Mouse (Mus musculus) myocyte (in vitro differentiated cells): ENCODE results near the gene Clasrp. TPM values are rescaled to one million over a fixed set of nuclear protein-coding genes. Genes with fewer than 3 reads are reported as not detected.

Source experiments
- H3K27me3 ChIP-seq: one replicate; pipeline ENCODE4 v1.6.1; 2011; ENCODE audit not compliant: control insufficient read depth, insufficient read depth, insufficient read length
- H3K36me3 ChIP-seq: one replicate; pipeline ENCODE4 v1.6.1; 2011; ENCODE audit not compliant: control insufficient read depth, insufficient read depth
- H3K4me2 ChIP-seq: one replicate; pipeline ENCODE4 v1.6.1; 2011; ENCODE audit warnings: low read depth, control low read depth
- H3K4me3 ChIP-seq: one replicate; pipeline ENCODE4 v1.5.1; 2011; ENCODE audit warnings: mild to moderate bottlenecking, control low read depth, moderate library complexity
- H3K79me2 ChIP-seq: one replicate; pipeline ENCODE4 v1.6.1; 2011; ENCODE audit not compliant: control insufficient read depth, insufficient read depth
- H3ac ChIP-seq: one replicate; pipeline ENCODE4 v1.6.1; 2011; ENCODE audit not compliant: control insufficient read depth, insufficient read length
- CEBPB ChIP-seq: IDR thresholded peaks from 2 replicates; pipeline ENCODE4 v1.6.1; 2011; ENCODE audit warnings: mild to moderate bottlenecking, moderate library complexity; ENCODE audit not compliant: poor library complexity, insufficient read depth, severe bottlenecking
- E2F4 ChIP-seq: IDR thresholded peaks from one replicate; pipeline ENCODE4 v1.6.1; 2011; ENCODE audit warnings: mild to moderate bottlenecking, control low read depth, moderate library complexity; ENCODE audit not compliant: insufficient read depth
- MAX ChIP-seq: IDR thresholded peaks from one replicate; pipeline ENCODE4 v1.6.1; 2011; ENCODE audit warnings: low read depth, mild to moderate bottlenecking, control low read depth
- MYOD1 ChIP-seq, 3 experiments: IDR thresholded peaks; one replicate each; pipeline ENCODE4 v1.6.1; 2011; ENCODE audit warnings: control low read depth in 2 of 3, low read depth in 2 of 3, mild to moderate bottlenecking in 2 of 3, moderate library complexity in 1 of 3; ENCODE audit not compliant: insufficient read length in 2 of 3, control insufficient read depth in 1 of 3
- MYOG ChIP-seq, 3 experiments: IDR thresholded peaks; one replicate each; pipeline ENCODE4 v1.6.1; 2011; ENCODE audit warnings: control low read depth in 2 of 3, low read depth in 2 of 3, mild to moderate bottlenecking in 2 of 3; ENCODE audit not compliant: insufficient read length in 2 of 3, control insufficient read depth in 1 of 3, insufficient read depth in 1 of 3
- POLR2A ChIP-seq: IDR thresholded peaks from one replicate; pipeline ENCODE4 v1.6.1; 2011; ENCODE audit warnings: low read depth, mild to moderate bottlenecking, control low read depth, moderate library complexity; ENCODE audit not compliant: insufficient read length
- POLR2AphosphoS2 ChIP-seq: IDR thresholded peaks from one replicate; pipeline ENCODE4 v1.6.1; 2011; ENCODE audit warnings: low read depth, control low read depth; ENCODE audit not compliant: insufficient read length
- REST ChIP-seq: IDR thresholded peaks from one replicate; pipeline ENCODE4 v1.6.1; 2011; ENCODE audit warnings: mild to moderate bottlenecking, control low read depth, moderate library complexity; ENCODE audit not compliant: insufficient read depth, insufficient read length
- SRF ChIP-seq: IDR thresholded peaks from one replicate; pipeline ENCODE4 v1.6.1; 2011; ENCODE audit warnings: low read depth; ENCODE audit not compliant: control insufficient read depth, insufficient read length
- TCF12 ChIP-seq: IDR thresholded peaks from one replicate; pipeline ENCODE4 v1.6.1; 2011; ENCODE audit warnings: mild to moderate bottlenecking, control low read depth; ENCODE audit not compliant: poor library complexity, insufficient read depth, severe bottlenecking
- TCF3 ChIP-seq: IDR thresholded peaks from one replicate; pipeline ENCODE4 v1.6.1; 2011; ENCODE audit warnings: low read depth, control low read depth; ENCODE audit not compliant: insufficient read length
- USF1 ChIP-seq: IDR thresholded peaks from one replicate; pipeline ENCODE4 v1.6.1; 2011; ENCODE audit warnings: low read depth, mild to moderate bottlenecking, control low read depth, moderate library complexity
- polyA plus RNA-seq: library from polyadenylated mRNA; unstranded; fragments of >200 nt; fragmentation: generic; extraction: Trizol; gene quantifications from one replicate; pipeline ENCODE4 v1.2.1, GENCODE M21; 2012; ENCODE audit warnings: missing spikeins

The Clasrp gene
- polyA plus RNA-seq, 1 experiment, result 14.8 TPM

DNA sequence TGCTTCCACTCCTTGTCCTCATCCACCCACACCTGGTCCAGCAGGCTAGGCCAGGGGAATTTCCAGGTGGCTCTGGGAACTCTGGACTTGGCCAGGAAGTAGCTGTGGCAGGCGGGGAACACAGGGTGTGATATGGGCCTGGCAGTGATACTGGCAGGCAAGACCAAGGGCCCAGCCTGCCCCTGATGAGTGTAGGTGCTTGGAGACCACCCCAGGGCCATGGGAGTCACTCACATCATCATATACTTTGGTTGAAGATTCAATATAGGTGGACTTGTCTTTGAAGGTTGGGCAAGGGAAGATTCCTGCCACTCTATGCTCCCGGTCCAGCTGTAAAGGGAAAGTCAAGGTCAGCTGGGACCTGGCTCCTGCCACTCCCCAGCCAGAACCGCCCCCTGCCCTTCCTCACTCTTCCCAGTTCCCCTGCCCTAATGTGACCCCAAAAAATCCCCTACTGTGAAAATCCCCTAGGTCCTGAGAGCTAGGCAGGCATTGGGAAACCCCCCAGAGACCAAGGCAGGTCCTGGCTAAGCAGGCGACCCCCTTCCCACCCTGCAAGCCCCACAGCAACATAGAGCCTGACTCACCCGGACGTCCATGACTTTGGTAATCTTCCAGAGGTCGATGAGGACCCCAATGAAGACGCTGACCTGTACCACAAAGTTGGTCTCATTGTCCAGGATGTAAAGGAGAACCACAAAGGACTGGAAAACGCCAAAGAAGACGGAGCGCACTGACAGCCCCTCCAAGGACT is 31.0 kb upstream of the Clasrp start:
- Histone ChIP-seq H3K4me2 (no peak overlapping the region), H3K27me3 (no peaks in the 10 kb centered on the region), H3ac (no peak overlapping the region), H3K36me3 (peaks cover 4% of the 10 kb centered on the region), H3K79me2 (no peaks in the 10 kb centered on the region), H3K4me3 (no peak overlapping the region)
- TF ChIP-seq CEBPB, result no peak
- no peak for TF ChIP-seq E2F4
- no peak for TF ChIP-seq POLR2A
- no peak for TF ChIP-seq TCF3
- TF ChIP-seq MYOD1 (IDR thresholded peaks at IDR 0.05; ENCODE audit: control insufficient read depth in 1 of 3, insufficient read length in 2 of 3, low read depth in 2 of 3), result no peak
- no peak for TF ChIP-seq REST
- no peak for TF ChIP-seq TCF12
- no peak for TF ChIP-seq SRF
- no peak for TF ChIP-seq POLR2AphosphoS2

DNA sequence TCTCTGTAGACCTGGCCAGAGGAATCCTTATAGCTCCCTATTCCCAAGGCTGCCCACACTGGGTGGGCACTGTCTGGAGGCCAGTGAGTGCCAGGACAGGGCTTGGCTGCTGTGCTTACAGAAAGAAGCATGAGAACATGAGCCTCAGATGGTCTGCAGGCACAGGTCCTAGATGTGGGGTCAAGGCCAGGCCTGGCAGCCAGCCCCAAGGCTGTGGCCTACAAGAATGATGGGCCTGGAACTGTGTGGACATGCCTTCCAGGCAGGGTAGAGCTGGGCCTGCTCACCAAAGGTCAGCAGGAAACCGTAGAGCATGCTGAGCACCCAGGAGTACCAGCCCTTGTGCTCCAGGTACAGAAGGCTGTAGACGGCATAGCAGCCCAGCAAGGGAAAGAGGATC is 30.3 kb upstream of the Clasrp start:
- no peak overlapping the region for H3ac ChIP-seq
- H3K36me3 ChIP-seq, result peaks cover 4% of the 10 kb centered on the region
- H3K27me3 ChIP-seq, result no peaks in the 10 kb centered on the region
- H3K4me3 ChIP-seq, result no peak overlapping the region
- H3K4me2 ChIP-seq, result no peak overlapping the region
- TF ChIP-seq POLR2AphosphoS2, result no peak
- no peak for TF ChIP-seq MAX
- TF ChIP-seq CEBPB, result no peak
- H3K79me2 ChIP-seq, result no peaks in the 10 kb centered on the region

DNA sequence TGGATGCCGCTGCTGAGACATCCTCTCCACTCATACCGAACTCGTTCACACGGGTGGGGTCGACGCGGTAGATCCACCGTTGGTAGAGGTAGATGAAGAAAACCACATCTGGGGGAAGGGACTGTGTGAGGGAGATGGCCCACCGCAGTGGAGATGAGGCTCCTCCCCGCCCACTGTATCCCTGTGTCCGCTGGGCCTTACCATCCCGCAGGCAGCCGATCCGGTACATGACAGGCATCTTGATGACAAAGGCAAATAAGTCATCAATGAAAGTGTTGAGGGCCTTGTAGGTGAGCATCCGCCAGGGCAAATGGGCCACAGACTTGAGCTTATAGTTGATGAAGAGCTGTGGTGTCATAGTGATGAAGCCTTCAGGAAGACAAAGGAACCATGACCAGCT is 29.6 kb upstream of the Clasrp start:
- Histone ChIP-seq H3K27me3 (no peaks in the 10 kb centered on the region), H3K36me3 (peaks cover 4% of the 10 kb centered on the region), H3K79me2 (no peaks in the 10 kb centered on the region), H3K4me2 (no peak overlapping the region), H3K4me3 (no peak overlapping the region), H3ac (no peak overlapping the region)
- TF ChIP-seq CEBPB (no peak), SRF (no peak), E2F4 (no peak), MYOD1 (IDR thresholded peaks at IDR 0.05; ENCODE audit: control insufficient read depth in 1 of 3, insufficient read length in 2 of 3, low read depth in 2 of 3) (no peak), TCF12 (no peak), REST (no peak), POLR2AphosphoS2 (no peak), TCF3 (no peak), MAX (no peak), POLR2A (no peak), MYOG (IDR thresholded peaks at IDR 0.05; ENCODE audit: control insufficient read depth in 1 of 3, insufficient read depth in 1 of 3, insufficient read length in 2 of 3, low read depth in 2 of 3) (no peak), USF1 (no peak)

DNA sequence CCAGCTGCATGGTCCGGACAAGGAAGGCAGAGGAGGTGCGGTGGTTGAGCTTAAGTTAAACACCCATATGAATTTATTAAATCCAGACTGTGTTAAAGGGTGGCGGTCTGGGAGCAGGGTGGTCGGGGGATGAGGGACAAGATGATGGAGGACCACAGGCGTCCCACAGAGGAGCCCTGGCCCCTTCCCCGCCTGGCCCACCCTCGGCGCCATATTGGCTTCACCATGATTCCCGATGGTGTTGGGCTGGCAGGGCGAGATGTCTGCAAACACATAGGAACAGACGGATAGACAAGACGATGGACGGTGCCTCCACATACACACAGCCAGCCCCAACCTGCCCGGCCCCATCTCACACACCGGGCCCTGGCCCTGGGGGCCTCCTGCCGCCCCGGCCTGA is 28.9 kb upstream of the Clasrp start:
- Histone ChIP-seq H3K4me2 (no peak overlapping the region), H3ac (no peak overlapping the region), H3K79me2 (no peaks in the 10 kb centered on the region), H3K4me3 (no peak overlapping the region), H3K27me3 (no peaks in the 10 kb centered on the region), H3K36me3 (peaks cover 4% of the 10 kb centered on the region)
- TF ChIP-seq REST (no peak), MYOD1 (IDR thresholded peaks at IDR 0.05; ENCODE audit: control insufficient read depth in 1 of 3, insufficient read length in 2 of 3, low read depth in 2 of 3) (no peak), POLR2AphosphoS2 (no peak), CEBPB (no peak), SRF (no peak), MAX (no peak), TCF12 (no peak)

DNA sequence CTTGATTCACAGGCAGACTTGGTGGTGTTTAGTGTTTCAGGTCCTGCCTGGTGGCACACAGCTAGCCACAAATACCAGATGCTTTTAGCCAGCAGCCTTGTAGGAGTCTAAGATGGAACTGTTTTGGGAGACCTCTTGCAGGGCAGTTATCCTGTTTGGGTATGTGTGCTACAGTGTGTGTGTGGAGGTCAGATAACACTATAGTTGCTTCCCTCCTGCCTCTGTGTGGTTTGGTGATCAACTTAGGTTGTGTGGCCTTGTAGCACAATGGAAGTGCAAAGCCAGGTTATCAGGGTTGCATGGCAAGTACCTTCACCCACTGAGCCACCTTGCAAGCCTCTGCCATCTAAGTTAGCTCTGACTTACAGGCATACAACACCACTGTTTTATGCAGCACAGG is 28.4 kb upstream of the Clasrp start:
- no peak overlapping the region for H3ac ChIP-seq
- no peaks in the 10 kb centered on the region for H3K79me2 ChIP-seq
- no peak overlapping the region for H3K4me2 ChIP-seq
- no peak overlapping the region for H3K4me3 ChIP-seq
- H3K36me3 ChIP-seq, result peaks cover 4% of the 10 kb centered on the region
- no peak for TF ChIP-seq TCF12
- H3K27me3 ChIP-seq, result no peaks in the 10 kb centered on the region

DNA sequence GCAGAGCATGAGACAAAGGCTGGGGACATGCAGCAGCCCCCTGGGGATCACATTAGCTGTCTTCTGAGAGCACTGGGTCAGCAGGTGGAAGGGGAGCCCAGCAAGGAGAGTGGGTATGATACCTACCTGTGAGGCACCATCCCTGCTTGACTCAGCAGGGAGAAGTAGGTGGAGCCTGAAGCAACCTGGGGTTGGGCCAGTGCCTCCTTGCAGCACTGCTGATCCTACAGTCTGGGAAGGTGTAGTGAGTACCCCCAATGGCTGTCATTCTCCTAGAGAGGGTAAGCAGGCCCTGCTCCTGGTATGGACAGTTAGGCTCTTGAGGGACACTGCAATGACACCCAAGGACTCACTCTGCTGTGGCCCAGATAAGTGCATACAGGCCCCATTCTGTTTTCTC is 28.0 kb upstream of the Clasrp start:
- no peak for TF ChIP-seq CEBPB
- no peak for TF ChIP-seq REST
- TF ChIP-seq TCF12, result no peak
- no peak for TF ChIP-seq USF1
- TF ChIP-seq MYOD1 (IDR thresholded peaks at IDR 0.05; ENCODE audit: control insufficient read depth in 1 of 3, insufficient read length in 2 of 3, low read depth in 2 of 3), result no peak
- no peak for TF ChIP-seq TCF3
- no peak for TF ChIP-seq MAX
- no peak for TF ChIP-seq E2F4
- TF ChIP-seq POLR2A, result no peak
- TF ChIP-seq MYOG (IDR thresholded peaks at IDR 0.05; ENCODE audit: control insufficient read depth in 1 of 3, insufficient read depth in 1 of 3, insufficient read length in 2 of 3, low read depth in 2 of 3), result no peak
- TF ChIP-seq POLR2AphosphoS2, result no peak
- no peak for TF ChIP-seq SRF
- Histone ChIP-seq H3K79me2 (no peaks in the 10 kb centered on the region), H3K4me3 (no peak overlapping the region), H3ac (no peak overlapping the region), H3K36me3 (peaks cover 2% of the 10 kb centered on the region), H3K4me2 (no peak overlapping the region), H3K27me3 (no peaks in the 10 kb centered on the region)
